In the genomic region with DNA sequence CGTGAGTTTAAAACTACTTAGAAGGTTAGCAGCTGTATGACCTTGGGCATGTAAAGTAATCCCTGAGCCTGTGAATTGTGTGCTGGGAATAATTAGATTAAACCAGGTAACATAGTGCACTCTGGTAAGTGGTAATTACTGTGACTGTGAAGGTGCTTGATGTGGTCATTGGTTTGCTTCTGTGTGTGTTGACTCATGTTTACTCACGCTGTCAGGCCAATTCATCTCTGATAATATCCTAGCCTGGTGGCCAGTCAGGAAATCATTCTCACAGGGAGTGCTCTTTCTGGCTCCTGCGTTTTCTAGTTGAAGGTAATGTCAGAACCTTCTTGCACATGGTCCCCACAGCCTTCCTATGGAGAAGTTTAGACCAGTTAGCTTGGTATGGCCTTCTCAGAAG, we compare ENCODE assay signal across 8 mouse cellular contexts. TPM values are rescaled to one million over a fixed set of nuclear protein-coding genes. Genes with fewer than 3 reads are reported as not detected.
DNase-seq lines count a peak whose midpoint lies in the region; ATAC-seq and TF ChIP-seq lines count a peak whose summit lies in the region.

No protein-coding gene starts in this region.

- ATAC-seq in hindbrain, embryonic 13.5 days (ENCODE audit: low FRiP score) = no peak
- no peak for ATAC-seq in midbrain, embryonic 15.5 days (replicated peaks)

- H3K36me3 ChIP-seq in hindbrain, embryonic 13.5 days = peaks cover 13% of the 10 kb centered on the region
- H3K36me3 ChIP-seq in midbrain, embryonic 15.5 days (replicated peaks) = peaks cover 8% of the 10 kb centered on the region; the same call in 1 of the 2 replicates

- H3K27ac ChIP-seq in left cerebral cortex, adult 2 months = peak overlapping the region; percentile 97; the same call in 1 of the 2 replicates
- no peak overlapping the region for H3K27ac ChIP-seq in bone marrow macrophage, adult 2 months (ENCODE audit: insufficient read depth, low read depth, low read length)
- no peak overlapping the region for H3K27ac ChIP-seq in hindbrain, embryonic 13.5 days
- no peak overlapping the region for H3K27ac ChIP-seq in midbrain, embryonic 15.5 days

- H3K4me1 ChIP-seq in bone marrow macrophage, adult 2 months (ENCODE audit: control insufficient read depth, insufficient read depth, low read length) = peaks cover 12% of the 10 kb centered on the region
- peaks cover 21% of the 10 kb centered on the region for H3K4me1 ChIP-seq in hindbrain, embryonic 13.5 days (replicated peaks)
- H3K4me1 ChIP-seq in midbrain, embryonic 15.5 days = peaks cover 28% of the 10 kb centered on the region

- intact Hi-C loops in left cerebral cortex, adult 2 months (cut with DNase I) = loop anchor here (5.0 kb wide), 1 partner anchor 1757 kb away; no protein-coding TSS in a partner anchor
- intact Hi-C loops in left cerebral cortex, postnatal 14 days (cut with DNase I) = no loop called here

- peak overlapping the region; percentile 96 for H3K4me3 ChIP-seq in left cerebral cortex, adult 2 months
- H3K4me3 ChIP-seq in bone marrow macrophage, adult 2 months (ENCODE audit: insufficient read depth, low read length) = peak overlapping the region; percentile 80
- peak overlapping the region; percentile 86 for H3K4me3 ChIP-seq in hindbrain, embryonic 13.5 days
- H3K4me3 ChIP-seq in midbrain, embryonic 15.5 days = peak overlapping the region; percentile 88

- peak overlapping the region; percentile 86 for H3K4me2 ChIP-seq in hindbrain, embryonic 13.5 days
- H3K4me2 ChIP-seq in midbrain, embryonic 15.5 days = peak overlapping the region; percentile 71

- peaks cover 12% of the 10 kb centered on the region; the same call in 1 of the 2 replicates for H3K27me3 ChIP-seq in hindbrain, embryonic 13.5 days
- no peaks in the 10 kb centered on the region; the same call in 1 of the 2 replicates for H3K27me3 ChIP-seq in midbrain, embryonic 15.5 days (replicated peaks)

- DNase-seq in left cerebral cortex, adult 2 months (ENCODE audit: extremely low spot score in 1 of 2, low spot score in 2 of 2) = no peak
- DNase-seq in left cerebral cortex, postnatal 14 days (ENCODE audit: low spot score in 2 of 2) = no peak
- no peak for DNase-seq in ovary, postnatal 36 days (ENCODE audit: low spot score)
- no peak for DNase-seq in frontal cortex, postnatal 25 days (ENCODE audit: low spot score in 2 of 2)
- no peak for DNase-seq in cerebellum, adult 18-20 months

- H3K9me3 ChIP-seq in hindbrain, embryonic 13.5 days = no peaks in the 10 kb centered on the region
- no peaks in the 10 kb centered on the region for H3K9me3 ChIP-seq in midbrain, embryonic 15.5 days

- WGBS in hindbrain, embryonic 13.5 days = 33% methylated on average over 3 of the region's 3 CpGs
- WGBS in midbrain, embryonic 15.5 days = 32% methylated on average over 3 of the region's 3 CpGs

- no peak for TF ChIP-seq POLR2A in bone marrow macrophage, adult 2 months (IDR thresholded peaks at IDR 0.05; ENCODE audit: borderline replicate concordance, low read depth, low read length)

- peak overlapping the region; percentile 88 for H3K9ac ChIP-seq in hindbrain, embryonic 13.5 days
- peak overlapping the region; percentile 74 for H3K9ac ChIP-seq in midbrain, embryonic 15.5 days

- TF ChIP-seq CTCF in left cerebral cortex, adult 2 months (IDR thresholded peaks at IDR 0.05) = no peak
- TF ChIP-seq CTCF in bone marrow macrophage, adult 2 months (IDR thresholded peaks at IDR 0.05; ENCODE audit: low read depth, low read length) = no peak

RNA-seq across cellular contexts. Expression of gene Kdm5c, which starts 1.3 kb away (rescaled TPM):
- 10 to 100 TPM; 52.9 to 64.1 TPM for total RNA-seq in left cerebral cortex, adult 2 months (2021)
- total RNA-seq in left cerebral cortex, postnatal 14 days (2021) = 10 to 100 TPM; 59.4 to 69.8 TPM
- polyA plus RNA-seq in bone marrow macrophage, adult 2 months (2012; ENCODE audit: insufficient read depth, insufficient read length, missing spikeins) = 55.9 and 62.3 TPM in 2 replicates
- polyA plus RNA-seq in hindbrain, embryonic 13.5 days (2015; fragmentation: Nextera tagmentation; extraction: Ambion mirVana) = 35.2 and 36.0 TPM in 2 replicates
- polyA plus RNA-seq in midbrain, embryonic 15.5 days (2015; fragmentation: Nextera tagmentation; extraction: Ambion mirVana) = 38.6 and 38.9 TPM in 2 replicates
